Mouse (Mus musculus) CH12.LX (cell line): ENCODE measurements around the gene Nras. TPM values are rescaled to one million over a fixed set of nuclear protein-coding genes. Genes with fewer than 3 reads are reported as not detected.
A peak's percentile ranks its signal among the peaks of the same experiment; 100 is the strongest.

Source experiments
- DNase-seq: peaks from one replicate; pipeline ENCODE4 v3.0.0-alpha.2; 2013; ENCODE audit errors: extremely low read depth
- H3K27ac ChIP-seq: 2 replicates; pipeline ENCODE4 v1.5.1; 2012; ENCODE audit warnings: low read depth, mild to moderate bottlenecking, control low read depth, moderate library complexity; ENCODE audit not compliant: insufficient read depth
- H3K27me3 ChIP-seq: replicated peaks from 2 replicates; pipeline ENCODE3; 2012; ENCODE audit warnings: inconsistent platforms
- H3K36me3 ChIP-seq, 2 experiments: replicated peaks in 1 of 2; 2 replicates each; pipeline versions ENCODE3 to v1.6.1; 2012; ENCODE audit warnings: inconsistent platforms in 1 of 2, low read length in 1 of 2, mild to moderate bottlenecking in 1 of 2, mixed read lengths in 1 of 2, moderate library complexity in 1 of 2; ENCODE audit not compliant: control insufficient read depth in 1 of 2, insufficient read depth in 1 of 2
- H3K4me1 ChIP-seq, 2 experiments: 2 replicates each; pipeline ENCODE4 v1.6.1; 2012; ENCODE audit warnings: inconsistent platforms in 1 of 2, moderate library complexity in 1 of 2; ENCODE audit not compliant: insufficient read depth in 2 of 2, control insufficient read depth in 1 of 2
- H3K4me2 ChIP-seq: 2 replicates; pipeline ENCODE4 v1.6.1; 2012; ENCODE audit warnings: low read depth, mild to moderate bottlenecking, control low read depth; ENCODE audit not compliant: poor library complexity, insufficient read depth, severe bottlenecking
- H3K4me3 ChIP-seq, 3 experiments: fragments of 150-350 bp in 1 of 3; sonication (generic) in 1 of 3; replicated peaks in 1 of 3; 2 replicates each; pipeline versions ENCODE3 to v1.5.1; 2011 to 2012; ENCODE audit warnings: low read depth in 2 of 3, low read length in 2 of 3, mild to moderate bottlenecking in 2 of 3, moderate library complexity in 2 of 3, control low read depth in 1 of 3, improper control_type of control experiment in 1 of 3, inconsistent platforms in 1 of 3, mixed read lengths in 1 of 3; ENCODE audit not compliant: poor library complexity in 1 of 3
- H3K79me2 ChIP-seq: replicated peaks from 2 replicates; pipeline ENCODE4 v1.6.1; 2012; ENCODE audit warnings: mild to moderate bottlenecking, moderate library complexity; ENCODE audit not compliant: control insufficient read depth, poor library complexity, insufficient read depth, severe bottlenecking; ENCODE audit errors: extremely low read depth
- H3K9ac ChIP-seq: 2 replicates; pipeline ENCODE4 v1.6.1; 2012; ENCODE audit warnings: low read depth, mild to moderate bottlenecking, control low read depth, moderate library complexity; ENCODE audit not compliant: insufficient read depth
- H3K9me3 ChIP-seq: replicated peaks from 2 replicates; pipeline ENCODE3; 2012; ENCODE audit warnings: low read length, inconsistent platforms, mixed read lengths
- BHLHE40 ChIP-seq: IDR thresholded peaks from 2 replicates; pipeline ENCODE4 v1.6.1; 2011; ENCODE audit warnings: mild to moderate bottlenecking, low read depth, low read length, improper control_type of control experiment
- CHD1 ChIP-seq: IDR thresholded peaks from 2 replicates; pipeline ENCODE4 v1.6.1; 2012; ENCODE audit warnings: low read depth, low read length, improper control_type of control experiment, inconsistent platforms
- CHD2 ChIP-seq: IDR thresholded peaks from 2 replicates; pipeline ENCODE4 v1.6.1; 2011; ENCODE audit warnings: low read length, improper control_type of control experiment
- CTCF ChIP-seq, 2 experiments: IDR thresholded peaks in 1 of 2; conservative IDR thresholded peaks in 1 of 2; 2 replicates each; pipeline ENCODE4 v1.5.1; 2011 to 2012; ENCODE audit warnings: low read depth in 2 of 2, low read length in 2 of 2, improper control_type of control experiment in 1 of 2, inconsistent platforms in 1 of 2, mild to moderate bottlenecking in 1 of 2, moderate library complexity in 1 of 2
- E2F4 ChIP-seq: IDR thresholded peaks from 2 replicates; pipeline ENCODE4 v1.6.1; 2011; ENCODE audit warnings: low read depth, low read length, improper control_type of control experiment; ENCODE audit not compliant: insufficient replicate concordance
- ELF1 ChIP-seq: IDR thresholded peaks from 2 replicates; pipeline ENCODE4 v1.6.1; 2014; ENCODE audit warnings: low read depth, mild to moderate bottlenecking, inconsistent platforms, low read length, improper control_type of control experiment
- EP300 ChIP-seq: IDR thresholded peaks from 2 replicates; pipeline ENCODE4 v1.6.1; 2011; ENCODE audit warnings: low read length, improper control_type of control experiment
- ETS1 ChIP-seq: conservative IDR thresholded peaks from 2 replicates; pipeline ENCODE4 v1.6.1; 2012; ENCODE audit warnings: low read depth, mild to moderate bottlenecking, inconsistent platforms, low read length, improper control_type of control experiment, moderate library complexity
- GABPA ChIP-seq: IDR thresholded peaks from 2 replicates; pipeline ENCODE4 v1.6.1; 2012; ENCODE audit warnings: low read depth, low read length, improper control_type of control experiment, inconsistent platforms; ENCODE audit not compliant: insufficient replicate concordance
- HCFC1 ChIP-seq: IDR thresholded peaks from 2 replicates; pipeline ENCODE4 v1.6.1; 2012; ENCODE audit warnings: low read depth, mild to moderate bottlenecking, inconsistent platforms, low read length, improper control_type of control experiment
- IRF4 ChIP-seq: IDR thresholded peaks from 2 replicates; pipeline ENCODE4 v1.6.1; 2014; ENCODE audit warnings: low read depth, mild to moderate bottlenecking, inconsistent platforms, low read length, improper control_type of control experiment
- JUN ChIP-seq: IDR thresholded peaks from 2 replicates; pipeline ENCODE4 v1.6.1; 2011; ENCODE audit warnings: low read depth, mild to moderate bottlenecking, low read length, improper control_type of control experiment, moderate library complexity; ENCODE audit not compliant: insufficient read depth
- JUND ChIP-seq: conservative IDR thresholded peaks from 2 replicates; pipeline ENCODE4 v1.6.1; 2011; ENCODE audit warnings: low read depth, low read length, improper control_type of control experiment
- KAT2A ChIP-seq: IDR thresholded peaks from 2 replicates; pipeline ENCODE4 v1.6.1; 2012; ENCODE audit warnings: low read length, improper control_type of control experiment, inconsistent platforms; ENCODE audit not compliant: insufficient replicate concordance
- MAFK ChIP-seq: IDR thresholded peaks from 2 replicates; pipeline ENCODE4 v1.6.1; 2011; ENCODE audit warnings: low read length, improper control_type of control experiment; ENCODE audit not compliant: insufficient replicate concordance
- MAX ChIP-seq: IDR thresholded peaks from 2 replicates; pipeline ENCODE4 v1.6.1; 2011; ENCODE audit warnings: low read length, improper control_type of control experiment
- MAZ ChIP-seq: IDR thresholded peaks from 2 replicates; pipeline ENCODE4 v1.6.1; 2012; ENCODE audit warnings: low read depth, mild to moderate bottlenecking, inconsistent platforms, low read length, improper control_type of control experiment, moderate library complexity
- MEF2A ChIP-seq: IDR thresholded peaks from 2 replicates; pipeline ENCODE4 v1.6.1; 2014; ENCODE audit warnings: low read depth, mild to moderate bottlenecking, inconsistent platforms, low read length, improper control_type of control experiment, borderline replicate concordance
- MXI1 ChIP-seq: IDR thresholded peaks from 2 replicates; pipeline ENCODE4 v1.6.1; 2011; ENCODE audit warnings: mild to moderate bottlenecking, low read depth, low read length, improper control_type of control experiment
- MYC ChIP-seq: IDR thresholded peaks from 2 replicates; pipeline ENCODE4 v1.6.1; 2011; ENCODE audit warnings: low read depth, mild to moderate bottlenecking, improper control_type of control experiment, low read length
- NELFE ChIP-seq: IDR thresholded peaks from 2 replicates; pipeline ENCODE4 v1.6.1; 2011; ENCODE audit warnings: low read depth, low read length, improper control_type of control experiment
- NRF1 ChIP-seq: IDR thresholded peaks from 2 replicates; pipeline ENCODE4 v1.6.1; 2014; ENCODE audit warnings: low read depth, mild to moderate bottlenecking, inconsistent platforms, low read length, improper control_type of control experiment, moderate library complexity
- PAX5 ChIP-seq: IDR thresholded peaks from 2 replicates; pipeline ENCODE4 v1.6.1; 2012; ENCODE audit warnings: low read length, inconsistent platforms, mixed read lengths
- POLR2A ChIP-seq: IDR thresholded peaks from 2 replicates; pipeline ENCODE4 v1.6.1; 2011; ENCODE audit warnings: low read depth, mild to moderate bottlenecking, improper control_type of control experiment, low read length
- POLR2AphosphoS2 ChIP-seq: IDR thresholded peaks from 2 replicates; pipeline ENCODE4 v1.6.1; 2011; ENCODE audit warnings: low read depth, low read length, improper control_type of control experiment
- RAD21 ChIP-seq: IDR thresholded peaks from 2 replicates; pipeline ENCODE4 v1.6.1; 2011; ENCODE audit warnings: low read depth, mild to moderate bottlenecking, low read length, improper control_type of control experiment, moderate library complexity
- RCOR1 ChIP-seq: conservative IDR thresholded peaks from 2 replicates; pipeline ENCODE4 v1.6.1; 2012; ENCODE audit warnings: low read depth, mild to moderate bottlenecking, inconsistent platforms, low read length, improper control_type of control experiment
- SIN3A ChIP-seq: IDR thresholded peaks from 2 replicates; pipeline ENCODE4 v1.6.1; 2012; ENCODE audit warnings: low read length, improper control_type of control experiment, inconsistent platforms
- SMC3 ChIP-seq: IDR thresholded peaks from 2 replicates; pipeline ENCODE4 v1.6.1; 2011; ENCODE audit warnings: low read depth, low read length, improper control_type of control experiment
- TBP ChIP-seq: conservative IDR thresholded peaks from 2 replicates; pipeline ENCODE4 v1.6.1; 2011; ENCODE audit warnings: low read depth, low read length, improper control_type of control experiment
- TCF12 ChIP-seq: IDR thresholded peaks from 2 replicates; pipeline ENCODE4 v1.6.1; 2014; ENCODE audit warnings: low read depth, mild to moderate bottlenecking, inconsistent platforms, low read length, improper control_type of control experiment
- UBTF ChIP-seq: IDR thresholded peaks from 2 replicates; pipeline ENCODE4 v1.6.1; 2012; ENCODE audit warnings: low read depth, mild to moderate bottlenecking, inconsistent platforms, low read length, improper control_type of control experiment, moderate library complexity
- USF1 ChIP-seq: IDR thresholded peaks from 2 replicates; pipeline ENCODE4 v1.6.1; 2014; ENCODE audit warnings: low read depth, mild to moderate bottlenecking, inconsistent platforms, low read length, improper control_type of control experiment
- USF2 ChIP-seq: conservative IDR thresholded peaks from 2 replicates; pipeline ENCODE4 v1.6.1; 2011; ENCODE audit warnings: low read depth, low read length, improper control_type of control experiment
- ZC3H11A ChIP-seq: IDR thresholded peaks from 2 replicates; pipeline ENCODE4 v1.6.1; 2012; ENCODE audit warnings: low read depth, mild to moderate bottlenecking, inconsistent platforms, low read length, improper control_type of control experiment
- ZKSCAN1 ChIP-seq: IDR thresholded peaks from 2 replicates; pipeline ENCODE4 v1.6.1; 2012; ENCODE audit warnings: low read depth, inconsistent platforms, low read length, improper control_type of control experiment, borderline replicate concordance
- ZMIZ1 ChIP-seq: IDR thresholded peaks from 2 replicates; pipeline ENCODE4 v1.6.1; 2012; ENCODE audit warnings: low read depth, mild to moderate bottlenecking, inconsistent platforms, low read length, improper control_type of control experiment
- ZNF384 ChIP-seq: IDR thresholded peaks from 2 replicates; pipeline ENCODE4 v1.6.1; 2012; ENCODE audit warnings: low read depth, low read length, improper control_type of control experiment, inconsistent platforms
- dilution Hi-C: fragments of 300-500 bp; cut with MboI; formaldehyde crosslinking; loops from 2 replicates; pipeline ENCODE4 v1.14.3; 2020; ENCODE audit warnings: low sequenced_read_pairs; ENCODE audit not compliant: extremely low pct_unique_long_range_greater_than_20kb, extremely low pct_ligation_motif_present
- in situ Hi-C: fragments of 300-500 bp; cut with MboI; formaldehyde crosslinking; loops from 3 replicates; pipeline ENCODE4 v1.14.3; 2019; ENCODE audit warnings: low sequenced_read_pairs, low pct_ligation_motif_present, low pct_unique_long_range_greater_than_20kb, mixed read lengths
- polyA plus RNA-seq: library from polyadenylated mRNA; unstranded; fragments of >175 nt; gene quantifications from 2 replicates; pipeline ENCODE4 v1.2.1, GENCODE M21; 2012; ENCODE audit warnings: low read depth; ENCODE audit not compliant: insufficient read length
- total RNA-seq, 2 experiments: library from RNA; depleted of rRNA; stranded (reverse); fragments of 300-350 nt in 1 of 2; fragments of >200 nt in 1 of 2; gene quantifications; 2 replicates each; pipeline ENCODE4 v1.2.3; 2012 to 2014

Nras gene
- total RNA-seq (2012; rRNA removed) (49.7 and 52.5 TPM in 2 replicates), total RNA-seq (2014; rRNA removed) (47.7 and 48.2 TPM in 2 replicates), polyA plus RNA-seq (69.1 and 79.3 TPM in 2 replicates)

DNA sequence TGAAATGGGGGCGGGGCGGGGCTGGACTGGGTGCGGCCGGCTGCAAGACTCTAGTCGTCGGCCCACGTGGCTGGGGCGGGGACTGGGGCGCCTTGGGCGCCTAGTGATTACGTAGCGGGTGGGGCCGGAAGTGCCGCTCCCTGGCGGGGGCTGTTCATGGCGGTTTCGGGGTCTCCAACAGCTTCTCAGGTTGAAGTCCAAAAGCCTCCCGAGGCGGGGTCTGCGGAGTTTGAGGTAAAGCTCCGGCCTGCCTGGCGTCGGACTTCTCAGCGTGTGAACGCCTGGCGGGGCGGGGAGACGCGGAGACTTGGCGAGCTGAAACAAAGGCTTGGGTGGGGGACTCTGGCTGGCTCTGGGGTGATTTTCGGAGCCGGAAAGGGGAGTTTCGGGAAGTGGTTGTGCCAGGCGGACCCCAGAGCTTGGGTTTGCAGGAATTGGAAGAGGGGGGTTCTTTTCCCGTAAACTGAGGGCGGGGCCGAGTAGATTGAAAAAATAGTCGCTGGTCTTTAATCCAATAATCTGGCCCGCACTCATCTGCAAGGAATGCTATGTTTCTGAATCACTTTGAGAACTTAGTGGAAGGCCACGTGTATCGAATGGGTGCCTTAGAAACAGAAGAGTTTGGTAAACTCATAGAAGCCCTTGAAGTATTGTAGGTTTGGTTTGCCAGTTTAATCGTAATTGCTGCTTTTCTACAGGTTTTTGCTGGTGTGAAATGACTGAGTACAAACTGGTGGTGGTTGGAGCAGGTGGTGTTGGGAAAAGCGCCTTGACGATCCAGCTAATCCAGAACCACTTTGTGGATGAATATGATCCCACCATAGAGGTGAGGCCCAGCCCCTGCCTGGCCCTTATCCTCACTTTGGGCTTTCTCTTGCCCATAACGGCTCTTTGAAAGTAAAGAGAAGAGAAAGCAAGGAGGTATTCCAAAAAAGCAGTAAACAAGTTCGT is at the start of gene Nras:
Gene Nras (plus strand): TSS at position 79 of the 951 bp plus-strand sequence.
- dilution Hi-C loops, result no loop called here
- DNase-seq, result peak; percentile 91
- in situ Hi-C loops, result no loop called here
- no peaks in the 10 kb centered on the region for H3K27me3 ChIP-seq
- TF ChIP-seq POLR2A (peak; percentile 78), CTCF (conservative IDR thresholded peaks at IDR 0.05 in 1 of 2, IDR thresholded peaks at IDR 0.05 in 1 of 2; ENCODE audit: low read depth in 2 of 2, low read length in 2 of 2) (no peak), RCOR1 (no peak), RAD21 (no peak), NELFE (no peak), JUND (no peak), ZKSCAN1 (no peak), UBTF (no peak), IRF4 (no peak), JUN (no peak), HCFC1 (peak; percentile 87), BHLHE40 (no peak), ZC3H11A (no peak), ZNF384 (no peak), CHD2 (no peak), ELF1 (peak; percentile 93), MAX (no peak), GABPA (no peak), ETS1 (no peak), TBP (no peak), MYC (peak; percentile 70; the same call in 1 of the 2 replicates), USF1 (peak; percentile 84), USF2 (peak; percentile 62), CHD1 (no peak), MAZ (peak; percentile 98), TCF12 (no peak; the same call in 1 of the 2 replicates), SIN3A (peak; percentile 99), KAT2A (no peak), EP300 (no peak), PAX5 (no peak), POLR2AphosphoS2 (peak; percentile 99), E2F4 (no peak), NRF1 (no peak), MEF2A (no peak), MAFK (no peak), SMC3 (no peak), MXI1 (peak; percentile 99), ZMIZ1 (0 out of 2 replicates have a peak, but pooled peaks have one; percentile 33)
- TF ChIP-seq, all 38 proteins: peak for 11
- H3K9me3 ChIP-seq, result no peaks in the 10 kb centered on the region
- H3K79me2 ChIP-seq, result peaks cover 6% of the 10 kb centered on the region
- H3K4me3 ChIP-seq, result peak within 1 kb of the TSS; percentile 81 to 92 (median 82)
- H3K36me3 ChIP-seq, result peaks cover 42 to 69% of the 10 kb centered on the region in 2 experiments
- peaks cover 0 to 7% of the 10 kb centered on the region in 2 experiments; a peak in 2 of 4 replicates for H3K4me1 ChIP-seq
- H3K4me2 ChIP-seq, result peak within 1 kb of the TSS; percentile 94
- peak within 1 kb of the TSS; percentile 96 for H3K9ac ChIP-seq
- no peak within 1 kb of the TSS for H3K27ac ChIP-seq
